Mouse (Mus musculus): ENCODE measurements around the gene Pcgf2. TPM values are rescaled to one million over a fixed set of nuclear protein-coding genes. Genes with fewer than 3 reads are reported as not detected.
"Not testable (repeated sequence)": the region's sequence is repeated elsewhere in the genome, so short reads cannot be mapped to it uniquely, and the experiment has no call there.

The Pcgf2 gene
- polyA plus RNA-seq, 1 experiment from 2014 or later = 22.6 TPM

- not testable (repeated sequence) for H3K4me1 ChIP-seq (replicated peaks); H3K9me3 ChIP-seq; H3K36me3 ChIP-seq; H3K27ac ChIP-seq (replicated peaks); H3K4me2 ChIP-seq; H3K9ac ChIP-seq; ATAC-seq (ENCODE audit: low read depth); H3K27me3 ChIP-seq; H3K4me3 ChIP-seq
- 90% methylated on average over 11 of the region's 11 CpGs for WGBS
Observed at GRCm38 (mm10) chr11:97653376-97653775, 46.9 kb downstream of the Pcgf2 start.

- peak overlapping the region; percentile 23; the same call in 1 of the 2 replicates for H3K27ac ChIP-seq (replicated peaks)
- ATAC-seq (ENCODE audit: low read depth) = no peak
- no peak overlapping the region for H3K9ac ChIP-seq
- WGBS = 45% methylated on average over 5 of the region's 5 CpGs
- no peaks in the 10 kb centered on the region for H3K9me3 ChIP-seq
- no peaks in the 10 kb centered on the region for H3K36me3 ChIP-seq
- no peak overlapping the region for H3K4me3 ChIP-seq
- no peak overlapping the region for H3K4me2 ChIP-seq
- peaks cover 8% of the 10 kb centered on the region; the same call in 1 of the 2 replicates for H3K4me1 ChIP-seq (replicated peaks)
- no peaks in the 10 kb centered on the region for H3K27me3 ChIP-seq
Observed at GRCm38 (mm10) chr11:97650341-97650740, 50.0 kb downstream of the Pcgf2 start.

GRCm38 (mm10) chr11:97648541-97648940 lies 51.8 kb downstream of the Pcgf2 start:
- H3K9me3 ChIP-seq; H3K36me3 ChIP-seq; H3K4me1 ChIP-seq (replicated peaks); H3K27me3 ChIP-seq; H3K9ac ChIP-seq; H3K4me3 ChIP-seq; ATAC-seq (ENCODE audit: low read depth); H3K4me2 ChIP-seq; H3K27ac ChIP-seq (replicated peaks): not testable (repeated sequence)
- WGBS = 72% methylated on average over 4 of the region's 4 CpGs

GRCm38 (mm10) chr11:97644834-97645233 lies 55.5 kb downstream of the Pcgf2 start:
- H3K27me3 ChIP-seq = no peaks in the 10 kb centered on the region
- 0 out of 2 replicates have a peak, but pooled peaks cover under 1% of the 10 kb centered on the region for H3K4me1 ChIP-seq (replicated peaks)
- no peak for ATAC-seq (ENCODE audit: low read depth)
- no peaks in the 10 kb centered on the region for H3K9me3 ChIP-seq
- no peaks in the 10 kb centered on the region for H3K36me3 ChIP-seq
- no peak overlapping the region for H3K27ac ChIP-seq (replicated peaks)
- H3K4me2 ChIP-seq = no peak overlapping the region
- 2% methylated on average over 6 of the region's 6 CpGs for WGBS
- H3K4me3 ChIP-seq = no peak overlapping the region
- no peak overlapping the region for H3K9ac ChIP-seq

GRCm38 (mm10) chr11:97643380-97644055 lies 56.8 kb downstream of the Pcgf2 start:
- Histone ChIP-seq H3K4me2 (no peak overlapping the region), H3K9me3 (no peaks in the 10 kb centered on the region), H3K27ac (replicated peaks) (no peak overlapping the region), H3K9ac (no peak overlapping the region), H3K36me3 (no peaks in the 10 kb centered on the region), H3K4me1 (replicated peaks) (no peaks in the 10 kb centered on the region), H3K27me3 (no peaks in the 10 kb centered on the region), H3K4me3 (no peak overlapping the region)
- ATAC-seq (ENCODE audit: low read depth) = no peak
- 86% methylated on average over 8 of the region's 8 CpGs for WGBS

- Histone ChIP-seq H3K4me2 (no peak overlapping the region), H3K9me3 (no peaks in the 10 kb centered on the region), H3K27me3 (no peaks in the 10 kb centered on the region), H3K27ac (replicated peaks) (no peak overlapping the region), H3K4me1 (replicated peaks) (no peaks in the 10 kb centered on the region), H3K36me3 (no peaks in the 10 kb centered on the region), H3K9ac (no peak overlapping the region), H3K4me3 (no peak overlapping the region)
- no peak for ATAC-seq (ENCODE audit: low read depth)
- whole genome bisulfite sequencing = 50% methylated on average over 2 of the region's 2 CpGs
Observed at GRCm38 (mm10) chr11:97642746-97643145, 57.6 kb downstream of the Pcgf2 start.

- Histone ChIP-seq H3K4me3 (no peak overlapping the region), H3K27me3 (no peaks in the 10 kb centered on the region), H3K4me1 (replicated peaks) (no peaks in the 10 kb centered on the region), H3K36me3 (no peaks in the 10 kb centered on the region), H3K9me3 (no peaks in the 10 kb centered on the region), H3K27ac (replicated peaks) (no peak overlapping the region), H3K9ac (no peak overlapping the region), H3K4me2 (no peak overlapping the region)
- ATAC-seq (ENCODE audit: low read depth) = no peak
- WGBS = 64% methylated on average over 8 of the region's 8 CpGs
Observed at GRCm38 (mm10) chr11:97641668-97642067, 58.6 kb downstream of the Pcgf2 start.

Small RNA genes within 50 kb of the gene (microRNA-seq; reads per million reads assigned to microRNA genes)
- gene Gm24158 = not detected
- not detected for gene Mir6927
- not detected for gene Mir8102

Other genes with a start within 250 kb of the Pcgf2 start
- gene 4933428G20Rik, start 200.2 kb downstream of the Pcgf2 start, polyA plus RNA-seq (2015; fragmentation: Nextera tagmentation; extraction: Ambion mirVana) = 0.81 and 1.1 TPM in 2 replicates
- gene Srcin1, start 124.3 kb downstream of the Pcgf2 start, polyA plus RNA-seq (2015; fragmentation: Nextera tagmentation; extraction: Ambion mirVana) = 5.7 and 7.0 TPM in 2 replicates
- 3.6 and 4.1 TPM in 2 replicates for gene Epop, start 70.8 kb downstream of the Pcgf2 start, polyA plus RNA-seq (2015; fragmentation: Nextera tagmentation; extraction: Ambion mirVana)
- gene Mllt6, start 37.1 kb downstream of the Pcgf2 start, polyA plus RNA-seq (2015; fragmentation: Nextera tagmentation; extraction: Ambion mirVana) = 3.2 and 3.4 TPM in 2 replicates
- gene Cisd3, start 14.7 kb downstream of the Pcgf2 start, polyA plus RNA-seq (2015; fragmentation: Nextera tagmentation; extraction: Ambion mirVana) = 32.9 and 40.5 TPM in 2 replicates
- 444 and 473 TPM in 2 replicates for gene Psmb3, start 2.9 kb upstream of the Pcgf2 start, polyA plus RNA-seq (2015; fragmentation: Nextera tagmentation; extraction: Ambion mirVana)
- 3.7 and 4.4 TPM in 2 replicates for gene Pip4k2b, start 44.2 kb upstream of the Pcgf2 start, polyA plus RNA-seq (2015; fragmentation: Nextera tagmentation; extraction: Ambion mirVana)
- gene Cwc25, start 66.1 kb upstream of the Pcgf2 start, polyA plus RNA-seq (2015; fragmentation: Nextera tagmentation; extraction: Ambion mirVana) = 18.8 and 19.1 TPM in 2 replicates
- 0.67 TPM in 1 of 2 replicates, not detected in the other for gene 1700001P01Rik, start 75.4 kb upstream of the Pcgf2 start, polyA plus RNA-seq (2015; fragmentation: Nextera tagmentation; extraction: Ambion mirVana)
- gene Rpl23, start 81.9 kb upstream of the Pcgf2 start, polyA plus RNA-seq (2015; fragmentation: Nextera tagmentation; extraction: Ambion mirVana) = 351 and 415 TPM in 2 replicates
- 114 and 123 TPM in 2 replicates for gene Lasp1, start 98.5 kb upstream of the Pcgf2 start, polyA plus RNA-seq (2015; fragmentation: Nextera tagmentation; extraction: Ambion mirVana)
- gene B230217C12Rik, start 140.3 kb upstream of the Pcgf2 start, polyA plus RNA-seq (2015; fragmentation: Nextera tagmentation; extraction: Ambion mirVana) = 31.0 and 32.3 TPM in 2 replicates
- gene Fbxo47, start 183.7 kb upstream of the Pcgf2 start, polyA plus RNA-seq (2015; fragmentation: Nextera tagmentation; extraction: Ambion mirVana) = 0.52 and 0.53 TPM in 2 replicates

Data from neural tube, embryonic 13.5 days (tissue).